Mouse (Mus musculus): ENCODE measurements around the gene Adad1. TPM values are rescaled to one million over a fixed set of nuclear protein-coding genes. Genes with fewer than 3 reads are reported as not detected.

Gene Adad1
- polyA plus RNA-seq, 1 experiment from 2014 or later: 0.33 TPM

GRCm38 (mm10) chr3:37161096-37161495 is 97.8 kb downstream of the Adad1 start:
- Histone ChIP-seq H3K4me3 (ENCODE audit: low read depth, low read length) (no peak overlapping the region), H3K9me3 (ENCODE audit: low read depth, low read length) (no peaks in the 10 kb centered on the region), H3K9ac (no peak overlapping the region), H3K4me2 (no peak overlapping the region), H3K27ac (ENCODE audit: low read depth) (no peak overlapping the region), H3K36me3 (ENCODE audit: insufficient read depth) (no peaks in the 10 kb centered on the region), H3K4me1 (ENCODE audit: insufficient read depth) (no peaks in the 10 kb centered on the region), H3K27me3 (ENCODE audit: insufficient read depth, low read length) (no peaks in the 10 kb centered on the region)
- no peak for ATAC-seq (ENCODE audit: insufficient read depth)
- 71% methylated on average over 4 of the region's 4 CpGs for WGBS
- DNase-seq: no peak
- TF ChIP-seq CTCF (IDR thresholded peaks at IDR 0.05; ENCODE audit: low read depth): no peak

GRCm38 (mm10) chr3:37169283-37169682 is 106.0 kb downstream of the Adad1 start:
- Histone ChIP-seq H3K27me3 (ENCODE audit: insufficient read depth, low read length) (no peaks in the 10 kb centered on the region), H3K4me1 (ENCODE audit: insufficient read depth) (no peaks in the 10 kb centered on the region), H3K4me3 (ENCODE audit: low read depth, low read length) (no peak overlapping the region), H3K4me2 (no peak overlapping the region), H3K9ac (no peak overlapping the region), H3K27ac (ENCODE audit: low read depth) (no peak overlapping the region), H3K36me3 (ENCODE audit: insufficient read depth) (no peaks in the 10 kb centered on the region), H3K9me3 (ENCODE audit: low read depth, low read length) (no peaks in the 10 kb centered on the region)
- WGBS: 81% methylated on average over 2 of the region's 2 CpGs
- TF ChIP-seq CTCF (IDR thresholded peaks at IDR 0.05; ENCODE audit: low read depth): no peak
- ATAC-seq (ENCODE audit: insufficient read depth) (no peak), DNase-seq (no peak)

Other genes with a start within 250 kb of the Adad1 start
- 55.5 and 55.9 TPM in 2 replicates for gene 4932438A13Rik, start 200.4 kb upstream of the Adad1 start, polyA plus RNA-seq (2014; fragmentation: Nextera tagmentation; extraction: Ambion mirVana)
- 0.28 and 0.33 TPM in 2 replicates for gene Il2, start 62.4 kb downstream of the Adad1 start, polyA plus RNA-seq (2014; fragmentation: Nextera tagmentation; extraction: Ambion mirVana)
- gene Il21, start 169.1 kb downstream of the Adad1 start, polyA plus RNA-seq (2014; fragmentation: Nextera tagmentation; extraction: Ambion mirVana): not detected in 2 replicates
- 8.6 and 10.8 TPM in 2 replicates for gene Bbs12, start 249.0 kb downstream of the Adad1 start, polyA plus RNA-seq (2014; fragmentation: Nextera tagmentation; extraction: Ambion mirVana)
- 2.6 TPM in 2 replicates for gene Cetn4, start 249.2 kb downstream of the Adad1 start, polyA plus RNA-seq (2014; fragmentation: Nextera tagmentation; extraction: Ambion mirVana)

Data from lung, embryonic 14.5 days (tissue).